Mouse (Mus musculus) c-Kit-positive CD71-negative TER-119-negative erythroid progenitor cells, embryonic 14.5 days (primary cell): ENCODE measurements around the gene Lime1.

Source experiments
- DNase-seq: peaks from one replicate; pipeline ENCODE4 v3.0.0-alpha.2; 2013; ENCODE audit warnings: low read depth

Lime1 gene

GRCm38 (mm10) chr2:181379778-181380177 lies at the start of gene Lime1:
Lime1 (plus strand) TSS chr2:181380078.
- no peak for DNase-seq

- DNase-seq: no peak
These were observed 47.3 kb upstream of the Lime1 start for GRCm38 (mm10) chr2:181332542-181332941.

- peak; percentile 67 for DNase-seq
These were observed 45.9 kb upstream of the Lime1 start for GRCm38 (mm10) chr2:181334023-181334422.

DNA sequence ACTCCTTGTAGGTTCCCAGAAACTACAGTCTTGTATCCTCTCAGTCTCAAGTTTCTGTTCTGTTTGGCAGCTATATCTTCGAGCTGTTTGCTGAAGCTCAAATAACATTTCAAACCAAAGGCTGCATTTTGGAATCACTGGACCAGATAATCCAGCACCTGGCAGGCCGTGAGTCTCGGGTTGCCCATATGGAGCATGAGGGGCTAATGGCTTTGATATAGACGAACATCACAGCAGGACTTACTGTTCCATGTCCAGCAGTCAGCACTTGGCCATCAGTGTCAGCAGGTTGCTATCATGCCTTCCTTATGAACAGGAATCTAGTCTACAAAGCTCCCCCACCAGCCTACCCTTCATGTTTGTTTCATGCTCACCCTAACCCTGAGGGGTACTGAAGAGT lies 39.5 kb upstream of the Lime1 start:
- DNase-seq: no peak

DNA sequence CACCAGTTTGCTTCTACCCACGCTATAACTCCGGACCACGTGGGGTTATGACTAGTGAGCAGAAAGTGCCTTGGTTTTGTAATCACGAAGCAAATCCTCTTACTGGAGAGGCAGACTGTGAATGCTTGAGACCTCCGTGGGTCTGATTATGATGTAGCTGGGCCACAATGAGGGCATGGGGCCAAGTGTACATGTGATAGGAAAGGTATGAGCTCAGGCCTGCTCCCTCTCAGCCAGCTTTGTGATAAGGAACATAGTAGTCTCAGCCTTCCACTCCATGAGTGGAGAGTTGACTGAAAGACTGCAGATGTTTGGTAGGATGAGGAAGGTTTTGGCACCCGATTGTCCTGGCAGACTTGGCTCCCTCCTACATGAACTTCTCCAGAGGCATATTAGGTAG lies 37.1 kb upstream of the Lime1 start:
- no peak for DNase-seq

DNA sequence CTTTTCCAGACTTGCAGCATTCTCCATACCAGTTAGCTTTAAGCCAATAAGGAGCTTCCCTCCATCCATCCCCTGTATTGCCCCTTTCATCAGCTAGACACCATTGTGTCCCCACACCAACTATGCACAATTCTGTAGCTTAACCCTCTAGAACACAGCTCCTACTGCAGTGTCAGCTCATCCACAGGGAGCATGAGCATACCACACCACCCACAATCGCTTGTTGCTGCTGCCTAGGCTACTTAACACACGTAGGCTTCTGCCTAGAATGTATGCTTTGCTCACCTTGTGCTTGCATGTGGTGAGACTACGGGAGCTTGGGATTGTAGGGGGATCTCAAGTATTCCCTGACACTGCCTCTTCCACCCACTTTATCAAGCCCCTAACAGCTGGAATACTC lies 23.1 kb upstream of the Lime1 start:
- DNase-seq: no peak

GRCm38 (mm10) chr2:181363946-181364345 lies 15.9 kb upstream of the Lime1 start:
- no peak for DNase-seq

- DNase-seq: no peak
These were observed 15.4 kb upstream of the Lime1 start for GRCm38 (mm10) chr2:181364487-181364859.

GRCm38 (mm10) chr2:181364860-181365596 lies 14.8 kb upstream of the Lime1 start, which contains the start of the genes Zgpat and Arfrp1:
Zgpat (plus strand) TSS chr2:181364928.
Arfrp1 (minus strand) TSS chr2:181365404.
- DNase-seq: peak; percentile 76

DNA sequence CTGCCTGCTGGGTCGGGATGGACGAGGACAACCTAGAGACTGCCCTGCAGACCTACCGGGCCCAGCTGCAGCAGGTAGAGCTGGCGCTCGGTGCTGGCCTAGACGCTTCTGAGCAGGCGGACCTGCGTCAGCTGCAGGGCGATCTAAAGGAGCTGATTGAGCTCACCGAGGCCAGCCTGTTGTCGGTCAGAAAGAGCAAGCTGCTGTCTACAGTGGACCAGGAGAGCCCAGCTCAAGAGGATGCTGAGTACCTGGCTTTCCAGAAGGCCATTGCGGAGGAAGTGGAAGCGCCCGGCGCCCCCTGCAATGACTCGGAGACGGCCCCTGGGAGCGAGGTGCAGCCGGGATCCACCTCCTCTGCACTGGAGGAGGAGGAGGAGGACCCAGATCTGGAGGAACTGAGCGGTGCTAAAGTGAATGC lies 14.2 kb upstream of the Lime1 start:
- peak; percentile 17 for DNase-seq

- DNase-seq: no peak
These were observed 9.9 kb upstream of the Lime1 start for GRCm38 (mm10) chr2:181370001-181370400.

GRCm38 (mm10) chr2:181375787-181376186 lies 4.1 kb upstream of the Lime1 start:
- peak; percentile 43 for DNase-seq

- no peak for DNase-seq
These were observed 2.6 kb upstream of the Lime1 start for GRCm38 (mm10) chr2:181377230-181377629.

- DNase-seq: no peak
These were observed 1.2 kb upstream of the Lime1 start for GRCm38 (mm10) chr2:181378701-181379100.

DNA sequence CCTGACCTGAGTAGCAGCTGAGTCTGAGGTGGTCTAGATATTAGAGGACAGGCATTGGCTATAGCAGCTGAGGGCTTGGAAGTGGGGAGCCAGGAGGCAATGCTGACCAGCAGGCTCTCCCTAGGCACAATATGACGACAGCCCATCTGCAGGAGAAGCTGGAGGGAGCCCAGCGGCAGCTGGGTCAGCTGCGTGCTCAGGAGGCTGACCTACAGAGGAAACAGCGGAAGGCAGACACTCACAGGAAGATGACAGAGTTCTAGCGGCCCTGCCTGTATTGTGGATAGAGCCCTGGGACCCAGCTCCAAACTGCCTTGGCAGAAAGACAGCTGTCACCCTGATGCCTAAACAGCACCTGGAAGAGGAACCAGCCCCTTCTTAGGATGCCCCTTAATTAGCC lies 373 bp downstream of the Lime1 start:
- no peak for DNase-seq

GRCm38 (mm10) chr2:181381107-181381506 lies 1.2 kb downstream of the Lime1 start:
- no peak for DNase-seq

DNA sequence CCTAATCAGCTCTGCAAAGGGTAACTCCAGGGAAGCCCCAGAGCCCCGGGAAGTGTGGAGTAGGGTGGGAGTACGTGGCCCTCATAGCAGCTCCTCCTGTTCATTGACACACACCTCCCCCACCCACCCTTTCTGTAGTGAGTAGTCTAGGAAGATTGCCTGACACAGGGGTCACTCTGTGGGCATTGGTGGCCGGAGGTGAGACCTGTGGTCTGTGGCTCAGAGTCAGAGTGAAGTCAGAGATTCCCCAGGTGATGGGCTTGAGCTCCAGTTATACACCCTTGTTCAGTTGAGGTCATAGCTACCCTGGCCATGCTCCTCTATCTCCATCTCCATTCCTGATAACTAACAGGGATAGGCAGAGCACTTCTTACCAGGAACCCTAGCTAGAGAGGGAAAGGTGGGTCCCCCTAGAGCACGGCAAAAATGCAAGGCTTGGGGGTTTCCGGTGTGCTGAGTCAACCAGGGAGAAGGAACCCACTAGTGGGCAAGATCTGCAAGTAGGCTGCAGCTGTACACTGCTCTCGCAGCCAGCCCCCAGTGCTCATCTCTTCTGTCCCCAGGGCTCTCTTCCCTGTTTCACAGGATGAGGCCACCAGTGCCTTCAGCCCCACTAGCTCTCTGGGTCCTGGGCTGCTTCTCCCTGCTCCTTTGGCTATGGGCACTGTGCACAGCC lies 1.9 kb downstream of the Lime1 start:
- DNase-seq: no peak

DNA sequence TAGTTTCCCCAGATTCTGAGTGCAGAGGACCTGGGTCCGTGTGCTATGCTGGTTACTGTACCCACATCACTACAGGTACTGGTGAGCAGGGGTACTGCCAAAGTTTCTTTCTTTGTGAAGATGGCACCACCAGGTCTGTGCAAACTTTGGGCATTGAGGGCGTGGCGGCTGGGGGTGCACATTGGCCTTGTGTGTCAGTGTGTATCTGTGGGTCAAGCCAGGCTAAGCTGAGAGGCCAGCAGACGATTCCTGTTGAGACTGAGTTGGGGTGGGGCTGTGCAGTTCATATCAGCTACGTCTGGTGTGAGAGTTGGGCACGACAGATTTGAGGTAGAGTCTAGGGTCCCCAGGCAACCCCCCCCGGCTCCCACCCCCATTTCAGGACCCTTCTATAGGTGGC lies 4.6 kb downstream of the Lime1 start:
- DNase-seq: no peak

- DNase-seq: no peak
These were observed 5.1 kb downstream of the Lime1 start for GRCm38 (mm10) chr2:181384919-181385391.

DNA sequence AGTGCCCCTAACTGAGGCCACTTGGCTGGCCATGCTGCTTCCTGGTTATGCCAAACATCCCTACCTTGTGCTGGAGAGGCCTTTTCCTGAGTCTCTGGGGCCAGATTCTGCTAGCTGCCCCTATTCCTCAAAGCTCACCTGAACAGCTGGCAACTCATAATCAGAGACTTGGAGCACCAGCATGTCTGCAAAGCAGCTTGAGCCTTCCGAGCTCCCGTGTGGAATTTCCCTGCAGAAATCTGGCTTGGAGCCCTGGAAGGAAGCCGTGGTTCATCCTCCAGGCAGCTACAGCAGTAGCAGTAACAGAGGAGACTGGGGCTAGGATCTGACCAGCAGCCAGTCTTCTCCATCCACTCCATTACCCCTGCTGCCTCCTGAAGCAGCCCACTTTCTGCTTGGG lies 6.0 kb downstream of the Lime1 start:
- DNase-seq: no peak

DNA sequence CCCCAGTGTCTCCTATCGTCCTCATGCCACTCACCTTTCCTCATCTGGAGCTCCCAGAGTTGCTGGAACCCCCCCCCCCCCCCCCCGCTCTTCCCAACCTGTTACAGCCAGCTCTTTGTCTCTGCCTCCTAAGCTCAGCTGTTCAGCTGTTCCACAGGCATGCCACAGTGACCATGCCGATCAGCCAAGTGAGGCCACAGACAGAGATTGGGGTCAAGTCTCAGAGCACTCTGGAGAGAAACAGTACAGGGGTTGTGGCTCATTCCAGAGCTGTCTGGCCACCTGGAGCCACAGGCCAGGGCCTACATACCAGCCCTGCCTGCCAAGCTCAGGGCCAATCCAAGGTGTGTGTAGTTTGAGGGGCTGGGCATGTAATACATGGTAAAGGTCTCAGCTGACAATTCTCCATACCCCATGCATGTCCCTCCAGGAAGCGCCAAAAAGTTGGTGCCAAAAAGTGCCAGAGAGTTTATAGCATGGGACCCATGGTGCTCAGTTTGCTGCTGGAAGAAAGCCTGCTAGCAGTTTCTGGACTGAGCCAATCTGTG lies 6.9 kb downstream of the Lime1 start:
- no peak for DNase-seq

- DNase-seq: no peak
These were observed 10.4 kb downstream of the Lime1 start for GRCm38 (mm10) chr2:181390136-181390870.
